Mouse (Mus musculus) forebrain, embryonic 11.5 days (tissue): ENCODE results near the gene Igf1r. TPM values are rescaled to one million over a fixed set of nuclear protein-coding genes. Genes with fewer than 3 reads are reported as not detected.

Experiments
- ATAC-seq: fragments of 200-750 bp; cut with Nextera tagmentation; replicated peaks from 2 replicates; pipeline ENCODE4 v1.8.0; 2017; ENCODE audit warnings: moderate TSS enrichment; ENCODE audit not compliant: low FRiP score
- DNase-seq: peaks from one replicate; pipeline ENCODE4 v3.0.0-alpha.2; 2017; ENCODE audit warnings: low spot score
- H3K27ac ChIP-seq: fragments of 300-500 bp; sonication (generic); 2 replicates; pipeline ENCODE4 v1.5.1; 2014; ENCODE audit warnings: low read depth, low read length
- H3K27me3 ChIP-seq: fragments of 300-500 bp; sonication (generic); 2 replicates; pipeline ENCODE4 v1.6.1; 2014; ENCODE audit warnings: mild to moderate bottlenecking, low read length, mixed read lengths; ENCODE audit not compliant: control insufficient read depth, insufficient read depth
- H3K36me3 ChIP-seq: fragments of 300-500 bp; sonication (generic); 2 replicates; pipeline ENCODE4 v1.6.1; 2014; ENCODE audit warnings: mild to moderate bottlenecking, low read length, moderate library complexity, mixed read lengths; ENCODE audit not compliant: control insufficient read depth, insufficient read depth
- H3K4me1 ChIP-seq: fragments of 300-500 bp; sonication (generic); replicated peaks from 2 replicates; pipeline ENCODE4 v1.6.1; 2014; ENCODE audit warnings: low read length, mixed read lengths; ENCODE audit not compliant: control insufficient read depth, insufficient read depth
- H3K4me2 ChIP-seq: fragments of 300-500 bp; sonication (generic); 2 replicates; pipeline ENCODE4 v1.6.1; 2014; ENCODE audit warnings: low read depth, mild to moderate bottlenecking, low read length, moderate library complexity, mixed read lengths; ENCODE audit not compliant: severe bottlenecking
- H3K4me3 ChIP-seq: fragments of 300-500 bp; sonication (generic); 2 replicates; pipeline ENCODE4 v1.5.1; 2014; ENCODE audit warnings: low read depth, low read length
- H3K9ac ChIP-seq: fragments of 300-500 bp; sonication (generic); 2 replicates; pipeline ENCODE4 v1.6.1; 2014; ENCODE audit warnings: low read length
- H3K9me3 ChIP-seq: fragments of 300-500 bp; sonication (generic); 2 replicates; pipeline ENCODE4 v1.6.1; 2016; ENCODE audit warnings: low read length, mixed read lengths; ENCODE audit not compliant: control insufficient read depth
- WGBS: fragments of 180-500 bp; shearing (Covaris S2); extraction: QIAGEN DNeasy Blood & Tissue Kit; methylation state at CpG from one replicate; pipeline ENCODE4 v1.1.7; 2014; 5-methylcytosine and 5-hydroxymethylcytosine counted together
- polyA plus RNA-seq: library from polyadenylated mRNA; unstranded; fragments of >200 nt; fragmentation: Nextera tagmentation; extraction: Ambion mirVana; gene quantifications from 2 replicates; pipeline ENCODE4 v1.2.1, GENCODE M21; 2014

The Igf1r gene
- polyA plus RNA-seq, 1 experiment from 2014 or later, result 18.3 TPM

DNA sequence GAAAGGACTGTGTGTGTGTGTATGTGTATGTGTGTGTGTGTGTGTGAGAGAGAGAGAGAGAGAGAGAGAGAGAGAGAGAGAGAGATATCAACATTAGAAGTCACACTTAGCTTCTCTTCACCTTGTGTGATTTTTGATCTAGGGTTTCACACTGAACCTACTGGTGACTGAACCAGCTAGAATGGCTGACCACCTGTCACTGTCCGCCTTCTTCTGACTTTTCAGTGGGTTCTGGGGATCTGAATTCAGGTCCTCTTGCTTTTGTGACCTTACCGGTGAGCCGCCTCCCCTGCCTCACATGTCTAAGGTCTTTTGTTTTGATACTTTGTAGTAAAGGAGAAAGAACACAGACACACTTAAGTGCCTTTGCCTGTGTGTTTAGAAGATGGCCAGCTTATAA lies 118.4 kb downstream of the Igf1r start:
- Histone ChIP-seq H3K4me3 (no peak overlapping the region), H3K4me1 (peaks cover 7% of the 10 kb centered on the region; the same call in 1 of the 2 replicates), H3K27ac (no peak overlapping the region), H3K9ac (no peak overlapping the region), H3K9me3 (no peaks in the 10 kb centered on the region), H3K27me3 (no peaks in the 10 kb centered on the region), H3K4me2 (no peak overlapping the region), H3K36me3 (no peaks in the 10 kb centered on the region)
- no peak for DNase-seq
- no peak for ATAC-seq
- WGBS, result 95% methylated on average over 3 of the region's 3 CpGs

DNA sequence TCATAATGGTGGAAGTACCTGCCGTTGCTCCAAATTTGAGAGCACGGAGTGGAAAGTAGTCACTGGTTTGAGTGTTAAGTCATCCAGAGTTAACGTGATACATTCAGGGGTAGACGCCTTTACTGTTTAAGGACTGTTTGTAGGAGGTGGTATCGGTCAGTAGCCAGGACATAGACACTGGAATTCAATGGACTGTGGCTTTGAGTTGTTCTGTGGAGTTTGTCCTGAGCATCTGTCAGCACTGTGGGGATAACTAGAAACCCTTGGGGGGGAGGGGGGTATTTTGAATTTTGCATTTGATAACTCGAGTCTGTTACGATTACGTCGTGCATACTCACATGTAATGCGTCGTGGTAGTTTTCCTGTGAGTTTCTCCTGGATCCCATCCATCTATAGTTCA lies 119.1 kb downstream of the Igf1r start:
- Histone ChIP-seq H3K4me3 (no peak overlapping the region), H3K27ac (no peak overlapping the region), H3K4me2 (no peak overlapping the region), H3K4me1 (peaks cover 7% of the 10 kb centered on the region; the same call in 1 of the 2 replicates), H3K27me3 (no peaks in the 10 kb centered on the region), H3K9me3 (no peaks in the 10 kb centered on the region), H3K9ac (no peak overlapping the region), H3K36me3 (no peaks in the 10 kb centered on the region)
- WGBS, result 90% methylated on average over 11 of the region's 11 CpGs
- DNase-seq (no peak), ATAC-seq (no peak)

GRCm38 (mm10) chr7:68072524-68073459 lies 120.2 kb downstream of the Igf1r start:
- Histone ChIP-seq H3K27ac (no peak overlapping the region), H3K4me3 (no peak overlapping the region), H3K36me3 (no peaks in the 10 kb centered on the region), H3K9me3 (no peaks in the 10 kb centered on the region), H3K4me1 (peaks cover 7% of the 10 kb centered on the region; the same call in 1 of the 2 replicates), H3K4me2 (no peak overlapping the region), H3K27me3 (no peaks in the 10 kb centered on the region), H3K9ac (no peak overlapping the region)
- 78% methylated on average over 14 of the region's 14 CpGs for WGBS
- DNase-seq (no peak), ATAC-seq (no peak)

GRCm38 (mm10) chr7:68073460-68073806 lies 120.8 kb downstream of the Igf1r start:
- H3K36me3 ChIP-seq, result no peaks in the 10 kb centered on the region
- H3K27ac ChIP-seq, result no peak overlapping the region
- H3K9me3 ChIP-seq, result no peaks in the 10 kb centered on the region
- no peak for DNase-seq
- H3K4me3 ChIP-seq, result no peak overlapping the region
- H3K4me1 ChIP-seq, result peaks cover 7% of the 10 kb centered on the region; the same call in 1 of the 2 replicates
- ATAC-seq, result no peak
- no peak overlapping the region for H3K9ac ChIP-seq
- no peak overlapping the region for H3K4me2 ChIP-seq
- WGBS, result 21% methylated on average over 8 of the region's 8 CpGs
- H3K27me3 ChIP-seq, result no peaks in the 10 kb centered on the region

GRCm38 (mm10) chr7:68074748-68075147 lies 122.1 kb downstream of the Igf1r start:
- Histone ChIP-seq H3K36me3 (no peaks in the 10 kb centered on the region), H3K4me1 (peaks cover 11% of the 10 kb centered on the region; the same call in 1 of the 2 replicates), H3K9ac (no peak overlapping the region), H3K9me3 (no peaks in the 10 kb centered on the region), H3K4me3 (no peak overlapping the region), H3K27me3 (no peaks in the 10 kb centered on the region), H3K4me2 (no peak overlapping the region), H3K27ac (no peak overlapping the region)
- DNase-seq, result no peak
- WGBS, result 94% methylated on average over 11 of the region's 11 CpGs
- no peak for ATAC-seq

DNA sequence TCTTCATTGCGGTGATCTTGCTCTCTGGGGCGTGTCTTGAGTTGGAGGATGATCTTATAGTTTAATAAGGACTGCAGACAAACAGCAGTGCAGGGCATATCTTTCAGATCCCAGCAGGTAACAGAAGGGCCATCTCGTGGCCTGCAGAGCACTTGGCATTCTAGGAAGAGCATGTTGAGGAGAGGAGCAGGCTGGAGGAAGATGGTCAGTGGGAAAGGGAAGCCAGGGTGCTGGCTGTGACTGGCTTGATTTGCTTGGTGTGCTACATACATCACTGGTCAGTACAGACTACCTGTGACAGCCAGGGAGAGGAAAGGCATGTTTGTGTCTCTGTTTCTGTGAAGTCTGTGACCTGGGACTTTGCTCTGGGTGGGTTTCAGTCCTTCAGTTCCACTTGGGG lies 122.8 kb downstream of the Igf1r start:
- Histone ChIP-seq H3K9me3 (no peaks in the 10 kb centered on the region), H3K4me2 (no peak overlapping the region), H3K4me3 (no peak overlapping the region), H3K27ac (no peak overlapping the region), H3K4me1 (peaks cover 14% of the 10 kb centered on the region; the same call in 1 of the 2 replicates), H3K27me3 (no peaks in the 10 kb centered on the region), H3K9ac (no peak overlapping the region), H3K36me3 (no peaks in the 10 kb centered on the region)
- ATAC-seq (no peak), DNase-seq (no peak)
- WGBS, result 85% methylated on average over 3 of the region's 3 CpGs

DNA sequence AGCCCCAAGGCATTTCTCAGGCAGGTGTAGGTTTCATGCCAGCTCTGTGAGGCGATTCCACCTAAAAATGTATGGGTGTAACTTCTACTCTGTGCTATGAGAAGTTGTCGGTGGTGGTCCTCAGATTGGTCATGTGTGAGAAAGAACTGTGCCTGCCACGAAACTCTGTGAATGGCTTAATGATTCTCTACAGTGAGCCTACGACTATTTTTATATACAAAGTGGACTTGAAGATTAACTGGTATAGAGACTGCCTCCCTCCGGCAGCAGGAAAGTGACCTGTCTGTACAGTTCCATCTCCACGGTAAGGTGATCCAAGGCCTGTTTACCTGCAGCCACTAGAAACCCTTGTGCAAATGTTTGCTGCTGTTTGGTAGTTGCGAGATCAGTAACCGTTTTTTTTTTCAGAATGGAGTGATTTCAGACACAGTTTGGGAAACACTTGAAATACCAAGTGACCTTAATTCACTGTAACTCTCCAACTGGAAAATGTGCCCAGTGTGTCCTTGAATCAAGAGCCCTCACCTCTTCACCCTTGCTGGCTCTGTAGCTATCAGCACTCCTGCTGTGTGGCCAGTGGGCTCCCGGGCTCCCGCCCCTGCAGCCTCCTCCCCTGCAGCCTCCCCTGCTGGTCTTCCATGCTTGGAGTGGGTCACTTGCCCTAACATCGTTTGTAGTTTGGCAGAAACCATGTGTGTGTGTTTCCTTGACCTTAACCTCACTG lies 127.7 kb downstream of the Igf1r start:
- WGBS, result 49% methylated on average over 11 of the region's 11 CpGs
- no peaks in the 10 kb centered on the region for H3K9me3 ChIP-seq
- H3K4me2 ChIP-seq, result no peak overlapping the region
- H3K9ac ChIP-seq, result no peak overlapping the region
- H3K4me1 ChIP-seq, result peaks cover 8% of the 10 kb centered on the region; the same call in 1 of the 2 replicates
- no peaks in the 10 kb centered on the region for H3K27me3 ChIP-seq
- DNase-seq (no peak), ATAC-seq (no peak)
- H3K36me3 ChIP-seq, result no peaks in the 10 kb centered on the region
- no peak overlapping the region for H3K4me3 ChIP-seq
- H3K27ac ChIP-seq, result no peak overlapping the region

- peak; percentile 91 for ATAC-seq
- no peak overlapping the region for H3K9ac ChIP-seq
These were observed 132.7 kb downstream of the Igf1r start for GRCm38 (mm10) chr7:68085338-68085737.

More at GRCm38 (mm10) chr7:68085338-68085737, 132.7 kb downstream of the Igf1r start:
- Histone ChIP-seq H3K27me3 (no peaks in the 10 kb centered on the region), H3K4me2 (peak overlapping the region; percentile 22; the same call in 1 of the 2 replicates), H3K36me3 (no peaks in the 10 kb centered on the region), H3K4me1 (peaks cover 15% of the 10 kb centered on the region), H3K27ac (peak overlapping the region; percentile 90), H3K9me3 (no peaks in the 10 kb centered on the region), H3K4me3 (no peak overlapping the region)
- WGBS, result under 1% methylated on average over 12 of the region's 12 CpGs
- peak; percentile 82 for DNase-seq
